Comparison of ENCODE assay signal across 8 mouse cellular contexts in genomic region chr7:100178016-100178890, GRCm38 (mm10). TPM values are rescaled to one million over a fixed set of nuclear protein-coding genes. Genes with fewer than 3 reads are reported as not detected.
DNase-seq lines count a peak whose midpoint lies in the region; ATAC-seq and TF ChIP-seq lines count a peak whose summit lies in the region.

No protein-coding gene starts in this region.

- 11% methylated on average over 30 of the region's 30 CpGs for WGBS in embryonic facial prominence, embryonic 12.5 days
- WGBS in intestine, embryonic 15.5 days, result 8% methylated on average over 30 of the region's 30 CpGs
- 8% methylated on average over 30 of the region's 30 CpGs for WGBS in limb, embryonic 10.5 days
- WGBS in small intestine, adult 2 months, result 2% methylated on average over 30 of the region's 30 CpGs

- peak overlapping the region; percentile 19; the same call in 1 of the 2 replicates for H3K9ac ChIP-seq in embryonic facial prominence, embryonic 12.5 days
- H3K9ac ChIP-seq in intestine, embryonic 15.5 days, result peak overlapping the region; percentile 41

- peak; percentile 88 for TF ChIP-seq POLR2A in small intestine, adult 2 months (IDR thresholded peaks at IDR 0.05; ENCODE audit: low read depth, low read length)

- H3K27me3 ChIP-seq in embryonic facial prominence, embryonic 12.5 days, result peaks cover 41% of the 10 kb centered on the region
- H3K27me3 ChIP-seq in intestine, embryonic 15.5 days (replicated peaks), result 0 out of 2 replicates have a peak, but pooled peaks cover 4% of the 10 kb centered on the region
- peaks cover 66% of the 10 kb centered on the region for H3K27me3 ChIP-seq in limb, embryonic 10.5 days (ENCODE audit: low read depth, poor library complexity, severe bottlenecking)
- H3K27me3 ChIP-seq in small intestine, adult 2 months (ENCODE audit: control insufficient read depth, insufficient read depth, low read length), result no peaks in the 10 kb centered on the region

- no peaks in the 10 kb centered on the region for H3K9me3 ChIP-seq in embryonic facial prominence, embryonic 12.5 days
- no peaks in the 10 kb centered on the region for H3K9me3 ChIP-seq in intestine, embryonic 15.5 days
- no peaks in the 10 kb centered on the region for H3K9me3 ChIP-seq in limb, embryonic 10.5 days (replicated peaks)

- H3K27ac ChIP-seq in embryonic facial prominence, embryonic 12.5 days, result no peak overlapping the region
- H3K27ac ChIP-seq in intestine, embryonic 15.5 days, result peak overlapping the region; percentile 87
- H3K27ac ChIP-seq in limb, embryonic 10.5 days, result 0 out of 2 replicates have a peak overlapping the region, but pooled peaks have one; percentile 30
- peak overlapping the region; percentile 80 for H3K27ac ChIP-seq in small intestine, adult 2 months (ENCODE audit: insufficient read depth, low read depth, low read length)

- 0 out of 2 replicates have a peak, but pooled peaks have one; percentile 80 for ATAC-seq in embryonic facial prominence, embryonic 12.5 days (ENCODE audit: insufficient number of reproducible peaks, insufficient read depth, low FRiP score, low TSS enrichment)
- peak; percentile 87 for ATAC-seq in granulocyte monocyte progenitor cell, adult 5-6 weeks (replicated peaks; ENCODE audit: poor library complexity, severe bottlenecking)
- peak; percentile 88 for ATAC-seq in intestine, embryonic 15.5 days
- peak; percentile 77 for ATAC-seq in megakaryocyte-erythroid progenitor cell, adult 5-6 weeks (replicated peaks; ENCODE audit: low FRiP score, low TSS enrichment, poor library complexity, severe bottlenecking)
- no peak for ATAC-seq in cerebellum, adult (ENCODE audit: insufficient number of reproducible peaks, low FRiP score, low TSS enrichment)

- peaks cover 7% of the 10 kb centered on the region for H3K4me1 ChIP-seq in embryonic facial prominence, embryonic 12.5 days
- peaks cover 16% of the 10 kb centered on the region; the same call in 1 of the 2 replicates for H3K4me1 ChIP-seq in intestine, embryonic 15.5 days (replicated peaks)
- H3K4me1 ChIP-seq in limb, embryonic 10.5 days, result peaks cover 12% of the 10 kb centered on the region
- peaks cover 3% of the 10 kb centered on the region; the same call in 1 of the 2 replicates for H3K4me1 ChIP-seq in small intestine, adult 2 months (ENCODE audit: control insufficient read depth, insufficient read depth, insufficient read length, low read length)

- DNase-seq in adrenal gland, adult 2 months, result peak; percentile 71
- DNase-seq in limb, embryonic 10.5 days (ENCODE audit: low spot score), result no peak

- H3K4me3 ChIP-seq in embryonic facial prominence, embryonic 12.5 days, result peak overlapping the region; percentile 40
- peak overlapping the region; percentile 47 for H3K4me3 ChIP-seq in intestine, embryonic 15.5 days (replicated peaks)
- H3K4me3 ChIP-seq in limb, embryonic 10.5 days, result peak overlapping the region; percentile 47
- peak overlapping the region; percentile 70 for H3K4me3 ChIP-seq in small intestine, adult 2 months (ENCODE audit: low read depth, low read length)

- peak overlapping the region; percentile 75 for H3K4me2 ChIP-seq in embryonic facial prominence, embryonic 12.5 days (replicated peaks)
- H3K4me2 ChIP-seq in intestine, embryonic 15.5 days (replicated peaks), result peak overlapping the region; percentile 81

- no peak for TF ChIP-seq CTCF in small intestine, adult 2 months (IDR thresholded peaks at IDR 0.05; ENCODE audit: extremely low read depth, insufficient read length, insufficient replicate concordance, low read depth, low read length)

- no peaks in the 10 kb centered on the region for H3K36me3 ChIP-seq in embryonic facial prominence, embryonic 12.5 days
- H3K36me3 ChIP-seq in intestine, embryonic 15.5 days, result no peaks in the 10 kb centered on the region
- no peaks in the 10 kb centered on the region for H3K36me3 ChIP-seq in limb, embryonic 10.5 days
- H3K36me3 ChIP-seq in small intestine, adult 2 months (ENCODE audit: control insufficient read depth, insufficient read depth, low read length), result no peaks in the 10 kb centered on the region; the same call in 1 of the 2 replicates

RNA-seq across cellular contexts. Expression of gene Kcne3, which starts 2.0 kb away (rescaled TPM):
- total RNA-seq in adrenal gland, adult 2 months (2021), result 1 to 10 TPM in 1 of 2 experiments, under 1 TPM in 1; 0.84 to 1.6 TPM
- 1.6 and 2.7 TPM in 2 replicates for polyA plus RNA-seq in adrenal gland, adult 2 months (2012; rRNA removed)
- polyA plus RNA-seq in embryonic facial prominence, embryonic 12.5 days (2016; fragmentation: Nextera tagmentation; extraction: Ambion mirVana), result 11.4 and 13.3 TPM in 2 replicates
- total RNA-seq in granulocyte monocyte progenitor cell, adult 5-6 weeks (2014; fragmentation: Nextera tagmentation), result 0.88 and 2.8 TPM in 2 replicates
- total RNA-seq in granulocyte monocyte progenitor cell, adult 5-6 weeks (2017), result 0.95 TPM in 1 of 2 replicates, not detected in the other
- polyA plus RNA-seq in intestine, embryonic 15.5 days (2015; fragmentation: Nextera tagmentation; extraction: Ambion mirVana), result 58.7 and 63.1 TPM in 2 replicates
- polyA plus RNA-seq in limb, embryonic 10.5 days (2016; fragmentation: Nextera tagmentation; extraction: Ambion mirVana), result 18.0 and 19.4 TPM in 2 replicates
- 4.1 TPM in 1 of 2 replicates, not detected in the other for total RNA-seq in megakaryocyte-erythroid progenitor cell, adult 5-6 weeks (2014; fragmentation: Nextera tagmentation)
- 0.38 TPM in 1 of 2 replicates, not detected in the other for total RNA-seq in megakaryocyte-erythroid progenitor cell, adult 5-6 weeks (2017)
- 94.9 and 97.8 TPM in 2 replicates for polyA plus RNA-seq in small intestine, adult 2 months (2012; rRNA removed)

RNA-seq across cellular contexts. Expression of gene Lipt2, which starts 19.2 kb away (rescaled TPM):
- 1 to 10 TPM; 3.0 to 6.0 TPM for total RNA-seq in adrenal gland, adult 2 months (2021)
- 12.9 and 15.5 TPM in 2 replicates for polyA plus RNA-seq in adrenal gland, adult 2 months (2012; rRNA removed)
- polyA plus RNA-seq in embryonic facial prominence, embryonic 12.5 days (2016; fragmentation: Nextera tagmentation; extraction: Ambion mirVana), result 26.8 and 29.7 TPM in 2 replicates
- 4.2 and 7.2 TPM in 2 replicates for total RNA-seq in granulocyte monocyte progenitor cell, adult 5-6 weeks (2014; fragmentation: Nextera tagmentation)
- total RNA-seq in granulocyte monocyte progenitor cell, adult 5-6 weeks (2017), result 4.0 and 6.1 TPM in 2 replicates
- 21.9 and 23.0 TPM in 2 replicates for polyA plus RNA-seq in intestine, embryonic 15.5 days (2015; fragmentation: Nextera tagmentation; extraction: Ambion mirVana)
- 28.5 and 29.2 TPM in 2 replicates for polyA plus RNA-seq in limb, embryonic 10.5 days (2016; fragmentation: Nextera tagmentation; extraction: Ambion mirVana)
- 5.2 and 13.0 TPM in 2 replicates for total RNA-seq in megakaryocyte-erythroid progenitor cell, adult 5-6 weeks (2014; fragmentation: Nextera tagmentation)
- total RNA-seq in megakaryocyte-erythroid progenitor cell, adult 5-6 weeks (2017), result 8.5 and 16.9 TPM in 2 replicates
- polyA plus RNA-seq in small intestine, adult 2 months (2012; rRNA removed), result 11.5 and 13.2 TPM in 2 replicates

RNA-seq across cellular contexts. Expression of gene Pgm2l1, which starts 48.9 kb away (rescaled TPM):
- total RNA-seq in adrenal gland, adult 2 months (2021), result 1 to 10 TPM; 4.1 to 5.6 TPM
- polyA plus RNA-seq in adrenal gland, adult 2 months (2012; rRNA removed), result 2.6 and 2.9 TPM in 2 replicates
- 5.0 and 6.8 TPM in 2 replicates for polyA plus RNA-seq in embryonic facial prominence, embryonic 12.5 days (2016; fragmentation: Nextera tagmentation; extraction: Ambion mirVana)
- total RNA-seq in granulocyte monocyte progenitor cell, adult 5-6 weeks (2014; fragmentation: Nextera tagmentation), result 7.9 and 10.8 TPM in 2 replicates
- total RNA-seq in granulocyte monocyte progenitor cell, adult 5-6 weeks (2017), result 6.7 and 8.4 TPM in 2 replicates
- 2.3 and 2.4 TPM in 2 replicates for polyA plus RNA-seq in intestine, embryonic 15.5 days (2015; fragmentation: Nextera tagmentation; extraction: Ambion mirVana)
- 1.9 and 3.3 TPM in 2 replicates for polyA plus RNA-seq in limb, embryonic 10.5 days (2016; fragmentation: Nextera tagmentation; extraction: Ambion mirVana)
- 11.6 and 21.7 TPM in 2 replicates for total RNA-seq in megakaryocyte-erythroid progenitor cell, adult 5-6 weeks (2014; fragmentation: Nextera tagmentation)
- 13.7 and 18.0 TPM in 2 replicates for total RNA-seq in megakaryocyte-erythroid progenitor cell, adult 5-6 weeks (2017)
- polyA plus RNA-seq in small intestine, adult 2 months (2012; rRNA removed), result 1.3 and 1.5 TPM in 2 replicates

RNA-seq across cellular contexts. Expression of gene Pold3, which starts 56.9 kb away (rescaled TPM):
- 10 to 100 TPM; 22.4 to 23.3 TPM for total RNA-seq in adrenal gland, adult 2 months (2021)
- 2.4 and 4.1 TPM in 2 replicates for polyA plus RNA-seq in adrenal gland, adult 2 months (2012; rRNA removed)
- polyA plus RNA-seq in embryonic facial prominence, embryonic 12.5 days (2016; fragmentation: Nextera tagmentation; extraction: Ambion mirVana), result 81.6 and 82.9 TPM in 2 replicates
- total RNA-seq in granulocyte monocyte progenitor cell, adult 5-6 weeks (2014; fragmentation: Nextera tagmentation), result 91.8 and 97.7 TPM in 2 replicates
- 132 and 140 TPM in 2 replicates for total RNA-seq in granulocyte monocyte progenitor cell, adult 5-6 weeks (2017)
- polyA plus RNA-seq in intestine, embryonic 15.5 days (2015; fragmentation: Nextera tagmentation; extraction: Ambion mirVana), result 52.6 and 54.7 TPM in 2 replicates
- 102 and 107 TPM in 2 replicates for polyA plus RNA-seq in limb, embryonic 10.5 days (2016; fragmentation: Nextera tagmentation; extraction: Ambion mirVana)
- total RNA-seq in megakaryocyte-erythroid progenitor cell, adult 5-6 weeks (2014; fragmentation: Nextera tagmentation), result 91.8 and 98.7 TPM in 2 replicates
- 97.0 and 121 TPM in 2 replicates for total RNA-seq in megakaryocyte-erythroid progenitor cell, adult 5-6 weeks (2017)
- 2.4 and 4.2 TPM in 2 replicates for polyA plus RNA-seq in small intestine, adult 2 months (2012; rRNA removed)
